Mouse (Mus musculus) WW6 (cell line): ENCODE data around the gene Gm42669.

Experiments used
- DNase-seq: peaks from one replicate; pipeline ENCODE4 v3.0.0-alpha.2; 2013; ENCODE audit warnings: low read depth, low spot score

Gene Gm42669

GRCm38 (mm10) chr5:107507321-107507720 is at the start of gene Gm42669:
TSS of gene Gm42669 (plus strand) at chr5:107507621.
- no peak for DNase-seq

GRCm38 (mm10) chr5:107462147-107463076 is 45.0 kb upstream of the Gm42669 start:
- DNase-seq = no peak

- DNase-seq = no peak
These were observed 40.9 kb upstream of the Gm42669 start for GRCm38 (mm10) chr5:107466501-107466900.

GRCm38 (mm10) chr5:107467098-107467497 is 40.3 kb upstream of the Gm42669 start:
- no peak for DNase-seq

- no peak for DNase-seq
These were observed 36.7 kb upstream of the Gm42669 start for GRCm38 (mm10) chr5:107470600-107471329.

GRCm38 (mm10) chr5:107480194-107480593 is 27.2 kb upstream of the Gm42669 start:
- no peak for DNase-seq

GRCm38 (mm10) chr5:107488996-107489395 is 18.4 kb upstream of the Gm42669 start:
- no peak for DNase-seq

- no peak for DNase-seq
These were observed 16.4 kb upstream of the Gm42669 start for GRCm38 (mm10) chr5:107491036-107491435.

GRCm38 (mm10) chr5:107492471-107492870 is 14.9 kb upstream of the Gm42669 start:
- no peak for DNase-seq

- DNase-seq = no peak
These were observed 12.7 kb upstream of the Gm42669 start for GRCm38 (mm10) chr5:107494759-107495158.

- no peak for DNase-seq
These were observed 11.4 kb upstream of the Gm42669 start for GRCm38 (mm10) chr5:107496047-107496446.

GRCm38 (mm10) chr5:107497519-107498501 is 9.6 kb upstream of the Gm42669 start:
- no peak for DNase-seq

GRCm38 (mm10) chr5:107498806-107499310 is 8.6 kb upstream of the Gm42669 start:
- no peak for DNase-seq

- DNase-seq = no peak
These were observed 7.4 kb upstream of the Gm42669 start for GRCm38 (mm10) chr5:107499891-107500535.

GRCm38 (mm10) chr5:107500741-107501140 is 6.7 kb upstream of the Gm42669 start:
- DNase-seq = no peak

- DNase-seq = no peak
These were observed 3.1 kb downstream of the Gm42669 start for GRCm38 (mm10) chr5:107510503-107510902.

- DNase-seq = no peak
These were observed 3.9 kb downstream of the Gm42669 start for GRCm38 (mm10) chr5:107511326-107511725.

- DNase-seq = no peak
These were observed 6.2 kb downstream of the Gm42669 start for GRCm38 (mm10) chr5:107513583-107513982.

- DNase-seq = no peak
These were observed 8.0 kb downstream of the Gm42669 start for GRCm38 (mm10) chr5:107515453-107515852.

- DNase-seq = no peak
These were observed 8.7 kb downstream of the Gm42669 start for GRCm38 (mm10) chr5:107516087-107516486.

- DNase-seq = no peak
These were observed 11.2 kb downstream of the Gm42669 start for GRCm38 (mm10) chr5:107518602-107519001.
